Mouse (Mus musculus) liver, embryonic 14.5 days (tissue): ENCODE data around the gene Rhbdf2. TPM values are rescaled to one million over a fixed set of nuclear protein-coding genes. Genes with fewer than 3 reads are reported as not detected.

Source experiments
- ATAC-seq: fragments of 200-750 bp; cut with Nextera tagmentation; 2 replicates; pipeline ENCODE4 v1.8.0; 2017; ENCODE audit warnings: moderate number of reproducible peaks, mild to moderate bottlenecking, moderate library complexity; ENCODE audit not compliant: insufficient read depth
- DNase-seq, 3 experiments: peaks; one replicate each; pipeline ENCODE4 v3.0.0-alpha.2; 2012 to 2013; ENCODE audit warnings: low read depth in 3 of 3, low spot score in 3 of 3
- H3K27ac ChIP-seq: fragments of 300-500 bp; sonication (generic); 2 replicates; pipeline ENCODE4 v1.5.1; 2014; ENCODE audit warnings: moderate library complexity, mild to moderate bottlenecking, control low read depth, inconsistent platforms
- H3K27me3 ChIP-seq: fragments of 300-500 bp; sonication (generic); 2 replicates; pipeline ENCODE4 v1.6.1; 2014; ENCODE audit warnings: mild to moderate bottlenecking, low read length, moderate library complexity; ENCODE audit not compliant: control insufficient read depth, insufficient read depth
- H3K36me3 ChIP-seq: fragments of 300-500 bp; sonication (generic); replicated peaks from 2 replicates; pipeline ENCODE4 v1.6.1; 2014; ENCODE audit warnings: low read depth; ENCODE audit not compliant: control insufficient read depth, insufficient read depth
- H3K4me1 ChIP-seq, 2 experiments: fragments of 200-500 bp in 1 of 2; fragments of 300-500 bp in 1 of 2; sonication (generic) in 1 of 2; replicated peaks; 2 replicates each; pipeline ENCODE4 v1.6.1; 2012 to 2014; ENCODE audit warnings: antibody characterized with exemption in 1 of 2, inconsistent platforms in 1 of 2, low read length in 1 of 2; ENCODE audit not compliant: control insufficient read depth in 2 of 2, insufficient read depth in 2 of 2
- H3K4me2 ChIP-seq: fragments of 300-500 bp; sonication (generic); 2 replicates; pipeline ENCODE4 v1.6.1; 2014; ENCODE audit warnings: low read depth, mild to moderate bottlenecking, control low read depth, moderate library complexity
- H3K4me3 ChIP-seq, 2 experiments: fragments of 200-500 bp in 1 of 2; fragments of 300-500 bp in 1 of 2; sonication (generic) in 1 of 2; 2 replicates each; pipeline ENCODE4 v1.5.1; 2012 to 2014; ENCODE audit warnings: low read depth in 2 of 2, low read length in 2 of 2, mild to moderate bottlenecking in 2 of 2, control low read depth in 1 of 2, inconsistent platforms in 1 of 2, moderate library complexity in 1 of 2; ENCODE audit not compliant: insufficient read depth in 1 of 2
- H3K9ac ChIP-seq: fragments of 300-500 bp; sonication (generic); replicated peaks from 2 replicates; pipeline ENCODE4 v1.6.1; 2014; ENCODE audit warnings: mild to moderate bottlenecking, control low read depth, moderate library complexity
- H3K9me3 ChIP-seq: fragments of 300-500 bp; sonication (generic); 2 replicates; pipeline ENCODE4 v1.6.1; 2016; ENCODE audit warnings: low read length, mixed read lengths; ENCODE audit not compliant: control insufficient read depth
- CTCF ChIP-seq: IDR thresholded peaks from 2 replicates; pipeline ENCODE4 v1.5.1; 2016; ENCODE audit warnings: antibody characterized with exemption, low read depth, control low read depth
- EP300 ChIP-seq: IDR thresholded peaks from 2 replicates; pipeline ENCODE4 v1.6.1; 2016; ENCODE audit warnings: antibody characterized with exemption, low read depth
- WGBS: fragments of 180-500 bp; shearing (Covaris S2); extraction: QIAGEN DNeasy Blood & Tissue Kit; methylation state at CpG from one replicate; pipeline ENCODE4 v1.1.7; 2014; ENCODE audit not compliant: insufficient replicate concordance; 5-methylcytosine and 5-hydroxymethylcytosine counted together
- polyA plus RNA-seq, 2 experiments: library from polyadenylated mRNA; depleted of rRNA in 1 of 2; stranded (reverse) in 1 of 2; unstranded in 1 of 2; fragments of >200 nt; fragmentation: Nextera tagmentation in 1 of 2; extraction: Ambion mirVana in 1 of 2; gene quantifications; 2 replicates each; pipeline versions ENCODE4 v1.2.1 to v1.2.3; 2012 to 2014

Gene Rhbdf2
- polyA plus RNA-seq, 2 experiments, result 3.8 to 8.3 TPM

DNA sequence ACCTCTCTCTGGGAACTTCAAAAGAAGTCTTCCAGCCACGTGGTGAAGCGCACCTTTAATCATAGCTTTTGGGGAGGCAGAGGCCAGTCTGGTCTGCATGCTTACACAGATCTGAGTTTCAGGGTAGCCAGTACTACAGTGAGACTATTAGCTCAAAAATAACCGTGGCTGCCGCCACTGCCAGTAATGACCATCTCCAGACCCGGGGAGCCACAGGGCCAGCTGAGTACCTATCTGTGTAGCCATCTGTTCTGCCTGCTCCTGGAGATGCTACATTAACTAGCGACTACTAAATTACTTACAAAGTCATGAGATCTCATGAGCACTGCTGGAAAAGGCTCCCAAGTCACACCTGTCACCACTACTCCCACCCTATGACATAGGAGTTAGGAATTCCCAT lies 51.8 kb downstream of the Rhbdf2 start:
- H3K27ac ChIP-seq, result peak overlapping the region; percentile 100

GRCm38 (mm10) chr11:116574486-116574885 lies 52.3 kb downstream of the Rhbdf2 start:
- peak overlapping the region; percentile 4 to 47; a peak in 2 of 4 replicates for H3K4me3 ChIP-seq
- TF ChIP-seq CTCF, result no peak
- TF ChIP-seq EP300, result no peak
- ATAC-seq (no peak), DNase-seq (no peak)
- H3K4me1 ChIP-seq, result peaks cover 68 to 81% of the 10 kb centered on the region in 2 experiments
- H3K9ac ChIP-seq, result peak overlapping the region; percentile 66
- peak overlapping the region; percentile 100 for H3K27ac ChIP-seq
- no peaks in the 10 kb centered on the region for H3K27me3 ChIP-seq
- peak overlapping the region; percentile 82 for H3K4me2 ChIP-seq
- WGBS, result 80% methylated on average over 6 of the region's 6 CpGs
- H3K9me3 ChIP-seq, result no peaks in the 10 kb centered on the region
- H3K36me3 ChIP-seq, result peaks cover 13% of the 10 kb centered on the region

More for the DNA sequence above, 51.8 kb downstream of the Rhbdf2 start:
- H3K4me3 ChIP-seq, result peak overlapping the region; percentile 1 to 4; a peak in 1 of 4 replicates
- TF ChIP-seq EP300 (no peak), CTCF (no peak)
- peak overlapping the region; percentile 82 for H3K4me2 ChIP-seq
- peak overlapping the region; percentile 33; the same call in 1 of the 2 replicates for H3K9ac ChIP-seq
- H3K9me3 ChIP-seq, result no peaks in the 10 kb centered on the region
- ATAC-seq (no peak), DNase-seq (no peak)
- H3K27me3 ChIP-seq, result no peaks in the 10 kb centered on the region
- H3K36me3 ChIP-seq, result peaks cover 13% of the 10 kb centered on the region
- 64% methylated on average over 6 of the region's 6 CpGs for WGBS
- peaks cover 71 to 79% of the 10 kb centered on the region in 2 experiments for H3K4me1 ChIP-seq

DNA sequence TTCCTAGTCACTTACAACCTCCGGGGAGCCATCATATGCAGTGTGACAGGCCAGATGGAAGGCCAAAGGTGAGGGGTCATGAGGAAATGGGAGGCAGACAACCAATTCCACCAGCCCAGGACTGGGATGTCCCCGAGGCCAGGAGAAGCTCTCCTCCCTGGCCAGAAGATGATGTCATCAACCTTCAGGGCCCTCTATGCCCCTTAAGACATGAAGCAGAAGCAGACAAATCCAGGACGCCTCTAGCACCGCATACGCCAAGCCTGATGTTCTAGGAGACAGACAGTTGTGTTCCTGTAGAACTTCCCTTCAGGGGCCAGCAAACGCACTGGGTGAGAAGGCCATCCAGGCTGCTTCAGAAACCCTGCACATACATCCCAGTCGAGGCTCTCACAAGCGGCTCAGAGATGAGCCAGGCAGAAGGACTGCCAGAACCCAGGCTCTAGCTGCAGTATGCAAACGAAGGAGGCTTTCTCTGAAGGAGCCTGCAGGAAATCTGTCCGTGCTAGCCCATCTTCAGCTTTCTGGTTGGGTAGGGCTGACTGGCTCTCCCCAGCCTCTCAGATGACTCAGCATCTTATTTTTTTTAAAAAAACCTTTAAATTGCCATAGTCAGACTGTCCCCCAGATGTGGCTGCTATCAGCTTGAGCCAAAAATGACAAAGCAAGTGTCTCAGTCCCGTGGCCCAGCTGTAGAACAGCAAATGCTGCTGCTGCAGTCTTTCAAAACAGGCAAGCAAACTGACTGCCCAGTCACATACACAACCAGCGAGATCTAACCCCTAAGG lies 53.9 kb downstream of the Rhbdf2 start:
- peak overlapping the region; percentile 47 to 53 for H3K4me3 ChIP-seq
- peaks cover 7% of the 10 kb centered on the region for H3K36me3 ChIP-seq
- TF ChIP-seq EP300, result peak; percentile 87
- TF ChIP-seq CTCF, result no peak
- 29% methylated on average over 12 of the region's 12 CpGs for WGBS
- H3K27me3 ChIP-seq, result no peaks in the 10 kb centered on the region
- peaks cover 73 to 78% of the 10 kb centered on the region in 2 experiments for H3K4me1 ChIP-seq
- DNase-seq (peak; percentile 82 to 89 (median 82)), ATAC-seq (peak; percentile 83)
- no peaks in the 10 kb centered on the region for H3K9me3 ChIP-seq
- H3K9ac ChIP-seq, result peak overlapping the region; percentile 83
- peak overlapping the region; percentile 82 for H3K4me2 ChIP-seq
- H3K27ac ChIP-seq, result peak overlapping the region; percentile 100

GRCm38 (mm10) chr11:116571767-116572679 lies 54.8 kb downstream of the Rhbdf2 start:
- peak overlapping the region; percentile 82 for H3K4me2 ChIP-seq
- peak; percentile 71 for ATAC-seq
- peak overlapping the region; percentile 100 for H3K27ac ChIP-seq
- peak overlapping the region; percentile 47 to 53 for H3K4me3 ChIP-seq
- peaks cover 73 to 85% of the 10 kb centered on the region in 2 experiments for H3K4me1 ChIP-seq
- no peak for TF ChIP-seq CTCF
- TF ChIP-seq EP300, result peak; percentile 72
- H3K9ac ChIP-seq, result peak overlapping the region; percentile 83
- H3K27me3 ChIP-seq, result no peaks in the 10 kb centered on the region
- WGBS, result 22% methylated on average over 19 of the region's 19 CpGs
- peaks cover 3% of the 10 kb centered on the region for H3K36me3 ChIP-seq
- H3K9me3 ChIP-seq, result no peaks in the 10 kb centered on the region
- peak; percentile 83 for DNase-seq
